Mouse (Mus musculus) midbrain, embryonic 16.5 days (tissue): ENCODE data around the gene Rbm38. TPM values are rescaled to one million over a fixed set of nuclear protein-coding genes. Genes with fewer than 3 reads are reported as not detected.

Source experiments
- ATAC-seq: fragments of 200-750 bp; cut with Nextera tagmentation; 2 replicates; pipeline ENCODE4 v1.8.0; 2017; ENCODE audit warnings: moderate TSS enrichment
- H3K27ac ChIP-seq: fragments of 300-500 bp; sonication (generic); 2 replicates; pipeline ENCODE4 v1.5.1; 2014; ENCODE audit warnings: mild to moderate bottlenecking, low read length, mixed read lengths
- H3K27me3 ChIP-seq: fragments of 300-500 bp; sonication (generic); 2 replicates; pipeline ENCODE4 v1.6.1; 2014; ENCODE audit warnings: low read depth, low read length, mixed read lengths; ENCODE audit not compliant: control insufficient read depth, insufficient read depth
- H3K36me3 ChIP-seq: fragments of 300-500 bp; sonication (generic); 2 replicates; pipeline ENCODE4 v1.6.1; 2014; ENCODE audit warnings: mild to moderate bottlenecking, low read length, moderate library complexity, mixed read lengths; ENCODE audit not compliant: control insufficient read depth, insufficient read depth
- H3K4me1 ChIP-seq: fragments of 300-500 bp; sonication (generic); 2 replicates; pipeline ENCODE4 v1.6.1; 2014; ENCODE audit warnings: mild to moderate bottlenecking, low read length, mixed read lengths; ENCODE audit not compliant: control insufficient read depth, insufficient read depth
- H3K4me2 ChIP-seq: fragments of 300-500 bp; sonication (generic); 2 replicates; pipeline ENCODE4 v1.6.1; 2014; ENCODE audit warnings: mild to moderate bottlenecking, low read length, mixed read lengths
- H3K4me3 ChIP-seq: fragments of 300-500 bp; sonication (generic); 2 replicates; pipeline ENCODE4 v1.5.1; 2014; ENCODE audit warnings: low read depth, mild to moderate bottlenecking, low read length, moderate library complexity, mixed read lengths
- H3K9ac ChIP-seq: fragments of 300-500 bp; sonication (generic); 2 replicates; pipeline ENCODE4 v1.6.1; 2014; ENCODE audit warnings: low read depth, low read length, mixed read lengths
- H3K9me3 ChIP-seq: fragments of 300-500 bp; sonication (generic); replicated peaks from 2 replicates; pipeline ENCODE4 v1.6.1; 2014; ENCODE audit warnings: mild to moderate bottlenecking, low read length, mixed read lengths; ENCODE audit not compliant: control insufficient read depth, poor library complexity, severe bottlenecking
- WGBS: fragments of 180-500 bp; shearing (Covaris S2); extraction: QIAGEN DNeasy Blood & Tissue Kit; methylation state at CpG from one replicate; pipeline ENCODE4 v1.1.7; 2014; 5-methylcytosine and 5-hydroxymethylcytosine counted together
- polyA plus RNA-seq: library from polyadenylated mRNA; unstranded; fragments of >200 nt; fragmentation: Nextera tagmentation; extraction: Ambion mirVana; gene quantifications from 2 replicates; pipeline ENCODE4 v1.2.1, GENCODE M21; 2015

The Rbm38 gene
- polyA plus RNA-seq, 1 experiment from 2014 or later, result 9.9 TPM

- Histone ChIP-seq H3K4me2 (no peak overlapping the region), H3K4me1 (no peaks in the 10 kb centered on the region), H3K9me3 (no peaks in the 10 kb centered on the region), H3K36me3 (no peaks in the 10 kb centered on the region), H3K27ac (no peak overlapping the region), H3K9ac (no peak overlapping the region), H3K27me3 (no peaks in the 10 kb centered on the region), H3K4me3 (no peak overlapping the region)
- WGBS, result 85% methylated on average over 10 of the region's 10 CpGs
- ATAC-seq, result no peak
Observed at GRCm38 (mm10) chr2:173056303-173056881, 36.1 kb downstream of the Rbm38 start.

GRCm38 (mm10) chr2:173056882-173057315, 36.6 kb downstream of the Rbm38 start:
- no peak overlapping the region for H3K9ac ChIP-seq
- H3K9me3 ChIP-seq, result no peaks in the 10 kb centered on the region
- ATAC-seq, result no peak
- WGBS, result 83% methylated on average over 11 of the region's 11 CpGs
- H3K36me3 ChIP-seq, result no peaks in the 10 kb centered on the region
- no peak overlapping the region for H3K27ac ChIP-seq
- no peaks in the 10 kb centered on the region for H3K27me3 ChIP-seq
- no peaks in the 10 kb centered on the region for H3K4me1 ChIP-seq
- H3K4me3 ChIP-seq, result no peak overlapping the region
- no peak overlapping the region for H3K4me2 ChIP-seq

GRCm38 (mm10) chr2:173057623-173058022, 37.3 kb downstream of the Rbm38 start:
- no peak overlapping the region for H3K4me2 ChIP-seq
- WGBS, result 79% methylated on average over 8 of the region's 10 CpGs
- H3K4me1 ChIP-seq, result no peaks in the 10 kb centered on the region
- no peaks in the 10 kb centered on the region for H3K9me3 ChIP-seq
- no peak overlapping the region for H3K9ac ChIP-seq
- H3K27me3 ChIP-seq, result no peaks in the 10 kb centered on the region
- H3K27ac ChIP-seq, result no peak overlapping the region
- H3K4me3 ChIP-seq, result no peak overlapping the region
- H3K36me3 ChIP-seq, result no peaks in the 10 kb centered on the region
- ATAC-seq, result no peak

- H3K27me3 ChIP-seq, result no peaks in the 10 kb centered on the region
- no peak overlapping the region for H3K4me3 ChIP-seq
- H3K27ac ChIP-seq, result no peak overlapping the region
- no peak overlapping the region for H3K9ac ChIP-seq
- H3K9me3 ChIP-seq, result no peaks in the 10 kb centered on the region
- no peaks in the 10 kb centered on the region for H3K4me1 ChIP-seq
- 26% methylated on average over 11 of the region's 11 CpGs for WGBS
- no peaks in the 10 kb centered on the region for H3K36me3 ChIP-seq
- ATAC-seq, result no peak; the same call in 1 of the 2 replicates
- H3K4me2 ChIP-seq, result no peak overlapping the region
Observed at GRCm38 (mm10) chr2:173058263-173058662, 38.0 kb downstream of the Rbm38 start.

- Histone ChIP-seq H3K27me3 (no peaks in the 10 kb centered on the region), H3K4me3 (no peak overlapping the region), H3K4me1 (no peaks in the 10 kb centered on the region), H3K36me3 (no peaks in the 10 kb centered on the region), H3K4me2 (no peak overlapping the region), H3K9me3 (no peaks in the 10 kb centered on the region), H3K9ac (no peak overlapping the region), H3K27ac (no peak overlapping the region)
- WGBS, result 89% methylated on average over 9 of the region's 9 CpGs
- no peak for ATAC-seq
Observed at GRCm38 (mm10) chr2:173060450-173060849, 40.2 kb downstream of the Rbm38 start.

- ATAC-seq, result no peak
- WGBS, result 83% methylated on average over 15 of the region's 15 CpGs
- Histone ChIP-seq H3K4me1 (no peaks in the 10 kb centered on the region), H3K9ac (no peak overlapping the region), H3K4me3 (no peak overlapping the region), H3K27ac (no peak overlapping the region), H3K4me2 (no peak overlapping the region), H3K36me3 (no peaks in the 10 kb centered on the region), H3K9me3 (no peaks in the 10 kb centered on the region), H3K27me3 (no peaks in the 10 kb centered on the region)
Observed at GRCm38 (mm10) chr2:173061443-173062351, 41.4 kb downstream of the Rbm38 start.

GRCm38 (mm10) chr2:173063219-173063618, 42.9 kb downstream of the Rbm38 start:
- no peak overlapping the region for H3K27ac ChIP-seq
- no peaks in the 10 kb centered on the region for H3K27me3 ChIP-seq
- H3K4me3 ChIP-seq, result no peak overlapping the region
- 100% methylated on average over 1 of the region's 1 CpGs for WGBS
- no peaks in the 10 kb centered on the region for H3K4me1 ChIP-seq
- H3K9me3 ChIP-seq, result no peaks in the 10 kb centered on the region
- no peaks in the 10 kb centered on the region for H3K36me3 ChIP-seq
- H3K9ac ChIP-seq, result no peak overlapping the region
- ATAC-seq, result no peak
- no peak overlapping the region for H3K4me2 ChIP-seq

- WGBS, result 94% methylated on average over 2 of the region's 2 CpGs
- Histone ChIP-seq H3K27ac (no peak overlapping the region), H3K9ac (no peak overlapping the region), H3K4me3 (no peak overlapping the region), H3K4me2 (no peak overlapping the region), H3K9me3 (no peaks in the 10 kb centered on the region), H3K36me3 (no peaks in the 10 kb centered on the region), H3K4me1 (no peaks in the 10 kb centered on the region), H3K27me3 (no peaks in the 10 kb centered on the region)
- no peak for ATAC-seq
Observed at GRCm38 (mm10) chr2:173064864-173065263, 44.6 kb downstream of the Rbm38 start.

- no peaks in the 10 kb centered on the region for H3K4me1 ChIP-seq
- H3K9ac ChIP-seq, result no peak overlapping the region
- no peaks in the 10 kb centered on the region for H3K9me3 ChIP-seq
- no peaks in the 10 kb centered on the region for H3K27me3 ChIP-seq
- WGBS, result 96% methylated on average over 7 of the region's 7 CpGs
- no peak for ATAC-seq
- no peak overlapping the region for H3K27ac ChIP-seq
- H3K36me3 ChIP-seq, result no peaks in the 10 kb centered on the region
- H3K4me2 ChIP-seq, result no peak overlapping the region
- no peak overlapping the region for H3K4me3 ChIP-seq
Observed at GRCm38 (mm10) chr2:173072948-173073347, 52.6 kb downstream of the Rbm38 start.
